Mouse (Mus musculus): ENCODE data around the gene Asprv1. TPM values are rescaled to one million over a fixed set of nuclear protein-coding genes. Genes with fewer than 3 reads are reported as not detected.

Asprv1 gene
- polyA plus RNA-seq, 1 experiment from 2014 or later, result 0.37 TPM

- peaks cover 2% of the 10 kb centered on the region for H3K36me3 ChIP-seq (ENCODE audit: control insufficient read depth, insufficient read depth, low read length)
- H3K9ac ChIP-seq (ENCODE audit: low read length), result peak overlapping the region; percentile 52
- H3K9me3 ChIP-seq (ENCODE audit: control insufficient read depth, low read length), result no peaks in the 10 kb centered on the region
- peak overlapping the region; percentile 89 for H3K4me2 ChIP-seq
- H3K4me1 ChIP-seq (ENCODE audit: control insufficient read depth, insufficient read depth, low read length), result peaks cover 18% of the 10 kb centered on the region
- H3K27ac ChIP-seq (ENCODE audit: low read depth, low read length), result no peak overlapping the region; the same call in 1 of the 2 replicates
- peak overlapping the region; percentile 73 for H3K4me3 ChIP-seq (ENCODE audit: low read depth, low read length)
- DNase-seq (ENCODE audit: low spot score, missing footprints) (peak; percentile 99), ATAC-seq (ENCODE audit: low FRiP score) (peak; percentile 100)
- WGBS, result under 1% methylated on average over 34 of the region's 37 CpGs
- no peaks in the 10 kb centered on the region for H3K27me3 ChIP-seq (ENCODE audit: control insufficient read depth, insufficient read depth, low read length)
These were observed 41.3 kb downstream of the Asprv1 start for GRCm38 (mm10) chr6:86669240-86669727.

- 24% methylated on average over 2 of the region's 2 CpGs for WGBS
These were observed 42.9 kb downstream of the Asprv1 start for GRCm38 (mm10) chr6:86670873-86671272.

GRCm38 (mm10) chr6:86678341-86678740, 50.4 kb downstream of the Asprv1 start:
- H3K36me3 ChIP-seq (ENCODE audit: control insufficient read depth, insufficient read depth, low read length), result peaks cover 20% of the 10 kb centered on the region
- H3K9ac ChIP-seq (ENCODE audit: low read length), result no peak overlapping the region
- no peak overlapping the region for H3K4me2 ChIP-seq
- no peak overlapping the region for H3K4me3 ChIP-seq (ENCODE audit: low read depth, low read length)
- no peak overlapping the region for H3K27ac ChIP-seq (ENCODE audit: low read depth, low read length)
- H3K27me3 ChIP-seq (ENCODE audit: control insufficient read depth, insufficient read depth, low read length), result no peaks in the 10 kb centered on the region
- H3K9me3 ChIP-seq (ENCODE audit: control insufficient read depth, low read length), result no peaks in the 10 kb centered on the region
- ATAC-seq (ENCODE audit: low FRiP score), result no peak
- peak; percentile 81 for DNase-seq (ENCODE audit: low spot score, missing footprints)
- WGBS, result 87% methylated on average over 6 of the region's 6 CpGs
- no peaks in the 10 kb centered on the region for H3K4me1 ChIP-seq (ENCODE audit: control insufficient read depth, insufficient read depth, low read length)

More at GRCm38 (mm10) chr6:86670873-86671272, 42.9 kb downstream of the Asprv1 start:
- Histone ChIP-seq H3K27ac (ENCODE audit: low read depth, low read length) (no peak overlapping the region), H3K4me1 (ENCODE audit: control insufficient read depth, insufficient read depth, low read length) (peaks cover 18% of the 10 kb centered on the region), H3K4me3 (ENCODE audit: low read depth, low read length) (no peak overlapping the region), H3K9ac (ENCODE audit: low read length) (no peak overlapping the region), H3K4me2 (no peak overlapping the region), H3K36me3 (ENCODE audit: control insufficient read depth, insufficient read depth, low read length) (peaks cover 4% of the 10 kb centered on the region), H3K27me3 (ENCODE audit: control insufficient read depth, insufficient read depth, low read length) (no peaks in the 10 kb centered on the region), H3K9me3 (ENCODE audit: control insufficient read depth, low read length) (no peaks in the 10 kb centered on the region)
- DNase-seq (ENCODE audit: low spot score, missing footprints), result peak; percentile 91
- no peak for ATAC-seq (ENCODE audit: low FRiP score)

Other genes starting within 250 kb of the Asprv1 start
- 107 and 119 TPM in 2 replicates for gene Pcyox1, start 231.0 kb upstream of the Asprv1 start, polyA plus RNA-seq (2014; fragmentation: Nextera tagmentation; extraction: Ambion mirVana)
- gene Tia1, start 223.9 kb upstream of the Asprv1 start, polyA plus RNA-seq (2014; fragmentation: Nextera tagmentation; extraction: Ambion mirVana), result 241 and 255 TPM in 2 replicates
- gene Gm44790, start 201.5 kb upstream of the Asprv1 start, polyA plus RNA-seq (2014; fragmentation: Nextera tagmentation; extraction: Ambion mirVana), result not detected in 2 replicates
- 23.6 and 26.4 TPM in 2 replicates for gene C87436, start 189.8 kb upstream of the Asprv1 start, polyA plus RNA-seq (2014; fragmentation: Nextera tagmentation; extraction: Ambion mirVana)
- gene Pcbp1, start 101.8 kb upstream of the Asprv1 start, polyA plus RNA-seq (2014; fragmentation: Nextera tagmentation; extraction: Ambion mirVana), result 418 and 497 TPM in 2 replicates
- gene Mxd1, start 41.0 kb downstream of the Asprv1 start, polyA plus RNA-seq (2014; fragmentation: Nextera tagmentation; extraction: Ambion mirVana), result 16.7 and 18.4 TPM in 2 replicates
- gene Snrnp27, start 56.4 kb downstream of the Asprv1 start, polyA plus RNA-seq (2014; fragmentation: Nextera tagmentation; extraction: Ambion mirVana), result 137 and 160 TPM in 2 replicates
- gene Gmcl1, start 105.2 kb downstream of the Asprv1 start, polyA plus RNA-seq (2014; fragmentation: Nextera tagmentation; extraction: Ambion mirVana), result 42.4 and 46.3 TPM in 2 replicates
- 5.4 and 7.0 TPM in 2 replicates for gene Anxa4, start 165.4 kb downstream of the Asprv1 start, polyA plus RNA-seq (2014; fragmentation: Nextera tagmentation; extraction: Ambion mirVana)
- gene Aak1, start 221.4 kb downstream of the Asprv1 start, polyA plus RNA-seq (2014; fragmentation: Nextera tagmentation; extraction: Ambion mirVana), result 17.1 and 21.1 TPM in 2 replicates